Mouse (Mus musculus) naive thymus-derived CD4-positive, alpha-beta T cell, adult 5 months (primary cell): Measurements from ENCODE around the gene Arhgef39. TPM values are rescaled to one million over a fixed set of nuclear protein-coding genes. Genes with fewer than 3 reads are reported as not detected.

ENCODE experiments used
- polyA plus RNA-seq: library from polyadenylated mRNA; unstranded; fragments of 100-300 nt; shearing (Covaris generic); gene quantifications from one replicate; pipeline ENCODE4 v1.2.1, GENCODE M21; 2017

The Arhgef39 gene
- 6.2 TPM for polyA plus RNA-seq

DNA sequence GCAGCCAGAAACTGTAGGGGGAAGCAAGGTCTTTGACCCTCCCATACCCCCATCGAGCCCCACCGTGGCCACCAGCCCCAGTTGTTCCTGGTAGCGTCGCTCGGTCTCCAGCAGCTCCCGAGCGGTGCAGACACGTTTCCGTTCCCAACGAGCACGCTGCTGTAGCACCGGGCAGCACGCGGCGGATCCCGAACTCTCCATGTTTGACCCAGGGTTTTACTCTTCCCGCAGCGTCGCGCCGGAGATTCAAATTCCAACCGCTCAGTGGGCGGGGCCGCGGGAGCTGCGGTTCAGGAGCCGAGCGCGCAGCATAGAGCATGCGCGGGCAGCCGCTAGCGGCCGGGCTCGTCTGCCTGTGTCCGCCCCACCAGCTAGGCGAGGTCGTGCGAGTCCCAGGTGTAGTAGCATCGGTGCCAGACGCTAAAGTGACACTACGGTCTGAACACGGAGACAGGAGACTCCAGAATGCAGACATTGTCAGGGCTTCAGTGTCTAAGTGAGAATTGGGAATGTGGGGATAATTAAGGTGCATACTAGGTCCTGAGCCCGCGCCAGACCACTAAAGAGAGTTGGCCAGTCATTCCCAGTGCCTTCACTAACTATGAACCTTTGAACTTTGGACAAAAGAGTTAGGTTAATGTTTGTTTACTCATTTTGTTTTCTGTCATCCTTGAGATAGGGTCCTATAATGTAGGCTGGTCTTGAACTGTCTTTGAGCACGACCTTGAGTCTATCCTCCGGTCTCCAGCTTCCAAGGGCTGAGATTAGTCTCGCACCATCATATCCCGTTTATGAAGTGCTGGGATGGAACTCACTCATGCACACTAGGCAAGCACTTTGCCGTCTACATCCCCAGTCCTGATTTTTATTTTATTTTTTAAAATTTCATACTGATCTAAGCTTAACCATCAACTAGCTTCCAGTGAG lies at the start of gene Arhgef39:
TSS of gene Arhgef39 (minus strand) at position 289 of the 927 bp plus-strand sequence.

DNA sequence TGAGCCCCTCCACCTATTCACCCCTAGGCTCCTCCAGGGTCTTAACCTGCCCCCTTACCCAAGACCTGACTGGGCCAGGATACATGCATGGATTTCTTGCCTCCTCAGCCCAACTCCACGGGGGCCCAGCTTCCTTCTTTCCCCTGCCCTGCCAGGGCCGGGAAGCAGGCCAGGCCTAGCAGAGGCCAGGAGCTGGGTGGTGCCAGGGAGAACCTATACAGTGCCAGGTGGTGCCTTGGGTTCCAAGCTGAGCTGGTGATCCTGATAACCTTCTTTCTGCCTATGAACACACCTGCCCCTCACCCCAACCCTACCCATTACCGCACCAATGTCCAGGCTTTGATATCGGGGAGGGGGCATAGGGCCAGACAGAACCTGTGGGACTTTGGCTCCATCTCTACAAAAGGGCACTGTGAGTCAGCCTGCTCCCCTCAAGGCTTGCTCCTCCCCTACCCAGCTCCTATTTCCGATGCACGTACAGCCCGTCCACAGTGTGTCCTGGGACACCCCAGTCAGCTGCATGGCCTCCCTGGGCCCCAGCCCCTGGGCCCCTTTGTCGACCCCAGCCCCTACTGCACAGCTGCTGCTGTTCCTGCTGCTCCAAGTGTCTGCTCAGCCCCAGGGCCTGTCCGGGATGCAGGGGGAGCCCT lies 7.2 kb upstream of the Arhgef39 start, which contains the start of gene Car9:
TSS of gene Car9 (plus strand) at position 431 of the 650 bp plus-strand sequence.

DNA sequence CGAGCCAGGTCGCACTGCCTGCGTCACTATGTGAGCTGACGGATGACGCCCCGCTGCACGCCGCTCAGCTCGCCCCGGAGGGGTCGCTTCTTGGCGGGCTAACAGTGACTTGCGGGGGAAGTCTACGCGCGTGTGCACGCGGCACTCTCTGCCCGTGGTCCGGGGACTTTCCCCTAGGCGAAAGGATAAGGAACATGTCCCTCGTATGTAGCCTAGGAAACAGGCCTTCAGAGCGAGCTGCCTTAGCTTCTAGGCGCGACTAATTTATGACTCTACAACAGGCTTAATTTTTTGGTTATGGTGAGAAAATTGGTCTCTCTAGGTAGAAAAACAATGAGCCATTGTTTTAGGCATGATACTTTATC lies 6.7 kb downstream of the Arhgef39 start, which contains the start of gene Ccdc107:
TSS of gene Ccdc107 (plus strand) at position 80 of the 365 bp plus-strand sequence.

DNA sequence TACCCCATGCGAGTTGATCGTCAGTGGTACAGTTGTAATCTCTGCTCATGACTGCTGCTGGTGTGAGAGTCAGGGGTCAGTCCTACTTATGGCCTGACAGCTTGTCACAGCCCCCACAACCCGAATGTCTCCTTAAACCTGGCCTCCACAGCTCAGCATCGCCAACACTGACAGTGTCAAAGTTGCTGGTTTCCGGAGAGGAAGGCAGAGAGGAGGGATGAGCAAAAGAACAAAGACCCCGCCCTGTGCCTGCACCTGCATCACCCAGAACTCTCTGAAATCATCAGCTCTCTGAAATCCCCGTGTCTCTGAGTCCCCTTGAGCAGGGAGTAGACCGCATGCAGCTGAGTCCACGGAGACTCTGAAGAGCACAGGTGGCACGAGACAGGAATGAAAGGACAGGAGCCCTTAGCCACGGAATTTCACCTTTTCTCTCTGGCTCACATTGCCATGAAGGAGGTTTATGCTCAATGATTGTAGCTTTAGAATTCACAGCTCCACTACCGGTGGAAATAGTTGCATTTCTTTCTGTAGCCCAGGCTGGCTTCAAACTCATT lies 15.9 kb downstream of the Arhgef39 start, which contains the start of gene Sit1:
TSS of gene Sit1 (minus strand) at position 200 of the 557 bp plus-strand sequence.

DNA sequence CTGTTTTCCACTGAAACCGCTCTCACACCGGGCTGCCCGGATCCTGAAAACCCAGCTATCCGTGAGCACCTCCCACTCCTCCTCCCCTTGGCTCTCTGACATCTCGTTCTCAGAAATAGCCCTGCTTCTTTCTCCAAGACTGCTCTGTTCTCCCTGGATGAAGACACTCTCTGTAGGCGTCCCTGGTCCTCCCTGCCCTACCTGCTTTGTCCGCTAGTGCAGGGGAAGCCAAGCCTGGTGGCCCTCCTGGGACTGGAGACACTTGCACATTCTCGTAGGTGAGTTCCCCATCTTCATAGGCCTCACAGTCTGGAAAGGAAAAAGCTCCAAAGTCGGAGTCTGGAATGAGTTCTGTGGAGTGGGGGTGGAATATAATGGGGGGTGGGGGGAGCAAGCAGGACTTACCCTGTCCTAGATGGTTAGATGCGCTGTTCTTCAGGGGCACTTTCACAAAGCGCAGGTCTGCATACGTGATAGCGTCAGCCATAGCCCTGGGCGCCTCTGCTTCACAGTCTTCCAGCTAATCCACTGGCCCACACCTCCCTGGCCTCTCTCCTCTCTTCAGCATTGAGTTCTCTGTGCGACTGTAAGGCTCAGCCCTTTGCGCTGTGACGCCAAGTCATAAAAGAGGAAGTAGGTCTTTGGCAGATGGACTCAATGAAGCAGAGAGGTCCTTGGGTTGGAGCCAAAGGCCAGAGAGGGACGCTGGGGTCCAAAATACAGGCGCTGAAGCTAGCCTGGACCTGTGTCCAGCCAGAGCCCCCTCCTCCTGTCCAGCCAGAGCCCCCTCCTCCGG lies 45.3 kb downstream of the Arhgef39 start, which contains the start of gene Cd72:
TSS of gene Cd72 (minus strand) at position 588 of the 796 bp plus-strand sequence.

Other genes starting within 250 kb of the Arhgef39 start
- gene Atp8b5, start 232.5 kb downstream of the Arhgef39 start, polyA plus RNA-seq = not detected
- gene Rusc2, start 117.7 kb downstream of the Arhgef39 start, polyA plus RNA-seq = not detected
- not detected for gene Fam166b, start 70.6 kb downstream of the Arhgef39 start, polyA plus RNA-seq
- 44.9 TPM for gene Tesk1, start 57.8 kb downstream of the Arhgef39 start, polyA plus RNA-seq
- 59.9 TPM for gene Cd72, start 45.1 kb downstream of the Arhgef39 start, polyA plus RNA-seq
- 102 TPM for gene Sit1, start 16.0 kb downstream of the Arhgef39 start, polyA plus RNA-seq
- 52.6 TPM for gene Ccdc107, start 6.8 kb downstream of the Arhgef39 start, polyA plus RNA-seq
- 0.42 TPM for gene Car9, start 7.3 kb upstream of the Arhgef39 start, polyA plus RNA-seq
- gene Tpm2, start 24.1 kb upstream of the Arhgef39 start, polyA plus RNA-seq = not detected
- gene Creb3, start 62.6 kb upstream of the Arhgef39 start, polyA plus RNA-seq = 82.1 TPM
- 240 TPM for gene Tln1, start 63.0 kb upstream of the Arhgef39 start, polyA plus RNA-seq
- 9.6 TPM for gene Rgp1, start 79.0 kb upstream of the Arhgef39 start, polyA plus RNA-seq
- 39.8 TPM for gene Gba2, start 79.2 kb upstream of the Arhgef39 start, polyA plus RNA-seq
- 2.4 TPM for gene Msmp, start 84.8 kb upstream of the Arhgef39 start, polyA plus RNA-seq
- not detected for gene Npr2, start 132.2 kb upstream of the Arhgef39 start, polyA plus RNA-seq
- not detected for gene Spag8, start 153.9 kb upstream of the Arhgef39 start, polyA plus RNA-seq
- 37.8 TPM for gene Hint2, start 156.8 kb upstream of the Arhgef39 start, polyA plus RNA-seq
- gene Tmem8b, start 169.3 kb upstream of the Arhgef39 start, polyA plus RNA-seq = 1.2 TPM
- gene Fam221b, start 169.4 kb upstream of the Arhgef39 start, polyA plus RNA-seq = 0.96 TPM
- gene Olfr70, start 201.1 kb upstream of the Arhgef39 start, polyA plus RNA-seq = not detected
- not detected for gene Olfr71, start 210.6 kb upstream of the Arhgef39 start, polyA plus RNA-seq
- not detected for gene Hrct1, start 227.5 kb upstream of the Arhgef39 start, polyA plus RNA-seq
- gene Spaar, start 230.3 kb upstream of the Arhgef39 start, polyA plus RNA-seq = not detected